Mouse (Mus musculus) stomach, embryonic 14.5 days (tissue): Measurements from ENCODE around the gene Shank1. TPM values are rescaled to one million over a fixed set of nuclear protein-coding genes. Genes with fewer than 3 reads are reported as not detected.

ENCODE experiments used
- ATAC-seq: fragments of 200-750 bp; cut with Nextera tagmentation; 2 replicates; pipeline ENCODE4 v1.8.0; 2017; ENCODE audit warnings: low read depth, moderate TSS enrichment; ENCODE audit not compliant: insufficient number of reproducible peaks, insufficient read depth, low FRiP score
- H3K27ac ChIP-seq: fragments of 300-500 bp; sonication (generic); 2 replicates; pipeline ENCODE4 v1.5.1; 2014; ENCODE audit warnings: mild to moderate bottlenecking, low read length, moderate library complexity, mixed read lengths
- H3K27me3 ChIP-seq: fragments of 300-500 bp; sonication (generic); 2 replicates; pipeline ENCODE4 v1.6.1; 2014; ENCODE audit warnings: low read length, control low read depth, mixed read lengths; ENCODE audit not compliant: control insufficient read depth, insufficient read depth
- H3K36me3 ChIP-seq: fragments of 300-500 bp; sonication (generic); 2 replicates; pipeline ENCODE4 v1.6.1; 2014; ENCODE audit warnings: mild to moderate bottlenecking, control low read depth, low read length, moderate library complexity, mixed read lengths; ENCODE audit not compliant: control insufficient read depth, insufficient read depth
- H3K4me1 ChIP-seq: fragments of 300-500 bp; sonication (generic); 2 replicates; pipeline ENCODE4 v1.6.1; 2014; ENCODE audit warnings: low read length, control low read depth, mixed read lengths; ENCODE audit not compliant: control insufficient read depth, insufficient read depth
- H3K4me2 ChIP-seq: fragments of 300-500 bp; sonication (generic); replicated peaks from 2 replicates; pipeline ENCODE4 v1.6.1; 2014; ENCODE audit warnings: low read depth, low read length, control low read depth
- H3K4me3 ChIP-seq: fragments of 300-500 bp; sonication (generic); 2 replicates; pipeline ENCODE4 v1.5.1; 2014; ENCODE audit warnings: low read depth, low read length, control low read depth
- H3K9ac ChIP-seq: fragments of 300-500 bp; sonication (generic); replicated peaks from 2 replicates; pipeline ENCODE4 v1.6.1; 2014; ENCODE audit warnings: low read depth, mild to moderate bottlenecking, control low read depth, low read length, moderate library complexity, mixed read lengths
- H3K9me3 ChIP-seq: fragments of 300-500 bp; sonication (generic); 2 replicates; pipeline ENCODE4 v1.6.1; 2016; ENCODE audit warnings: low read depth, low read length, control low read depth; ENCODE audit not compliant: control insufficient read depth
- WGBS: fragments of 180-500 bp; shearing (Covaris S2); extraction: QIAGEN DNeasy Blood & Tissue Kit; methylation state at CpG from one replicate; pipeline ENCODE4 v1.1.7; 2014; 5-methylcytosine and 5-hydroxymethylcytosine counted together
- polyA plus RNA-seq: library from polyadenylated mRNA; unstranded; fragments of >200 nt; fragmentation: Nextera tagmentation; extraction: Ambion mirVana; gene quantifications from 2 replicates; pipeline ENCODE4 v1.2.1, GENCODE M21; 2014

Gene Shank1
- polyA plus RNA-seq, 1 experiment from 2014 or later, result 4.5 TPM

DNA sequence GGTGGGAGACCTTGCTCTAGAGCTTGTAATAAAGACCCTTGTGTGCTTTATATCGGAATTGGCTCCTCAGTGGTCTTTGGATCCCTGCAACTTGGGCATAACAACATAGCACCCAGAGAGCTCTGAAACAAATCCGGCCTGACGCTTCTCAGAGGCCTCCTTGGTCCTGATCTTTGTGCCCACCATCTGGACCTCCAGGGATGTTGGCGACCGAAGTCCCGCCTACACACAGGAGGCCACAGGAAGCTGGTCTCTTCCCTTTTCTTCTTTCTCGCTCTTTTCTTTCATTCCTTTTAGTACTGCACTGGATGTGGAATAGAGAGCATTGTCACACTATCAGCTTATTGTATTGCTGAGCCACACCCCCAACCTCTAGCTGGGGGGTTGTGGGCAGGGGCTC is 36.6 kb upstream of the Shank1 start:
- Histone ChIP-seq H3K9ac (no peak overlapping the region), H3K4me3 (no peak overlapping the region), H3K27ac (no peak overlapping the region), H3K9me3 (no peaks in the 10 kb centered on the region), H3K27me3 (0 out of 2 replicates have a peak, but pooled peaks cover 3% of the 10 kb centered on the region), H3K36me3 (no peaks in the 10 kb centered on the region), H3K4me2 (no peak overlapping the region), H3K4me1 (no peaks in the 10 kb centered on the region)
- WGBS, result 75% methylated on average over 7 of the region's 7 CpGs
- ATAC-seq, result no peak

GRCm38 (mm10) chr7:44274096-44274495 is 36.0 kb upstream of the Shank1 start:
- 32% methylated on average over 11 of the region's 11 CpGs for WGBS
- Histone ChIP-seq H3K9me3 (no peaks in the 10 kb centered on the region), H3K36me3 (no peaks in the 10 kb centered on the region), H3K27ac (no peak overlapping the region), H3K4me1 (no peaks in the 10 kb centered on the region), H3K9ac (no peak overlapping the region), H3K4me3 (no peak overlapping the region), H3K27me3 (0 out of 2 replicates have a peak, but pooled peaks cover 3% of the 10 kb centered on the region), H3K4me2 (no peak overlapping the region)
- ATAC-seq, result no peak

GRCm38 (mm10) chr7:44275546-44275945 is 34.5 kb upstream of the Shank1 start:
- Histone ChIP-seq H3K4me1 (no peaks in the 10 kb centered on the region), H3K9me3 (no peaks in the 10 kb centered on the region), H3K27ac (no peak overlapping the region), H3K36me3 (no peaks in the 10 kb centered on the region), H3K4me2 (no peak overlapping the region), H3K27me3 (0 out of 2 replicates have a peak, but pooled peaks cover 3% of the 10 kb centered on the region), H3K4me3 (no peak overlapping the region), H3K9ac (no peak overlapping the region)
- 67% methylated on average over 3 of the region's 3 CpGs for WGBS
- ATAC-seq, result no peak

GRCm38 (mm10) chr7:44276461-44277249 is 33.4 kb upstream of the Shank1 start:
- no peak overlapping the region for H3K4me2 ChIP-seq
- H3K9me3 ChIP-seq, result no peaks in the 10 kb centered on the region
- H3K9ac ChIP-seq, result no peak overlapping the region
- no peaks in the 10 kb centered on the region for H3K4me1 ChIP-seq
- 72% methylated on average over 8 of the region's 10 CpGs for WGBS
- no peaks in the 10 kb centered on the region for H3K36me3 ChIP-seq
- no peak for ATAC-seq
- 0 out of 2 replicates have a peak, but pooled peaks cover 3% of the 10 kb centered on the region for H3K27me3 ChIP-seq
- H3K27ac ChIP-seq, result no peak overlapping the region
- no peak overlapping the region for H3K4me3 ChIP-seq

- Histone ChIP-seq H3K27ac (no peak overlapping the region), H3K9ac (no peak overlapping the region), H3K4me3 (no peak overlapping the region), H3K27me3 (0 out of 2 replicates have a peak, but pooled peaks cover 3% of the 10 kb centered on the region), H3K9me3 (no peaks in the 10 kb centered on the region), H3K4me1 (no peaks in the 10 kb centered on the region), H3K4me2 (no peak overlapping the region), H3K36me3 (no peaks in the 10 kb centered on the region)
- WGBS, result 43% methylated on average over 2 of the region's 2 CpGs
- ATAC-seq, result no peak
Observed at GRCm38 (mm10) chr7:44277250-44277622, 32.8 kb upstream of the Shank1 start.

DNA sequence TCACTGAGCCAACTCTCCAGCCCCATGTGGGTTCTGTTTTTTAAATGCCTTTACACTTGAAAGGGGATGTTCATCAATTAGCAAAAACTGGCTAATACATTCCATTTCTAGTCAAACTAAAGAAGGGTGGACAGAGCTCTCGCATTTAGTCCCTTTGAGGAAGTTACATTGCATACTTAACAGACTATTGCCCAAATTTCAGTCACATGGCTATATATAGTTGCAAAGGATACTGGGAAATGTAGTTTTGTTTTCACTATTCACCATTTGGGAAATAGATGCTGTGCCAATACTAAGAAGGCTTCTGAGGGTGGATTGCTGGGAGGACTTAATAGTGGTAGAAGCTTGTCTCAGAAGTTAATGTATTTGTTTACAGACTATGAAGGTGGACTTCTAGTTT is 29.1 kb upstream of the Shank1 start:
- WGBS, result 70% methylated on average over 1 of the region's 1 CpGs
- no peaks in the 10 kb centered on the region for H3K36me3 ChIP-seq
- no peak for ATAC-seq
- no peaks in the 10 kb centered on the region for H3K4me1 ChIP-seq
- no peaks in the 10 kb centered on the region for H3K27me3 ChIP-seq
- no peak overlapping the region for H3K4me2 ChIP-seq
- H3K9ac ChIP-seq, result no peak overlapping the region
- no peak overlapping the region for H3K4me3 ChIP-seq
- no peak overlapping the region for H3K27ac ChIP-seq
- H3K9me3 ChIP-seq, result no peaks in the 10 kb centered on the region

DNA sequence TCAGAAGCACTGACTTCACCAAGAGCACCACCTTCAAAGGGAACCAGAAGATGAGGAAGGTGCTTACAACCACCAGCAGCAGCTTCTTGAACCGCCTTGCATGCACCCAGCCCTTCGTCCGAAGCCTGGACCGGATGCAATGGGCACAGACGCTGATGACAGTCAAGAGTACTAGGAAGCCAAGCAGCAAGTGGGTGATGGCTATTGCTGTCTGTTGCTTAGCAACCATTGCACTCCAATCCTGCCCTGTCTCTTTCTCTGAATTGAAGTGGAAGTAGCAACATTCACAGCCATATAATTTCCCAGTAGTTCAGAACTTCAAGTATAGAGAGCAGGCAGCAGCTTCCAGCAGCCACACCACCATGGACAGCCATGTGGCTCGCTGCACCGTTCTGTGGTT is 28.5 kb upstream of the Shank1 start:
- ATAC-seq, result no peak
- H3K4me2 ChIP-seq, result no peak overlapping the region
- H3K9ac ChIP-seq, result no peak overlapping the region
- H3K4me3 ChIP-seq, result no peak overlapping the region
- H3K36me3 ChIP-seq, result no peaks in the 10 kb centered on the region
- H3K27me3 ChIP-seq, result no peaks in the 10 kb centered on the region
- no peaks in the 10 kb centered on the region for H3K4me1 ChIP-seq
- H3K9me3 ChIP-seq, result no peaks in the 10 kb centered on the region
- no peak overlapping the region for H3K27ac ChIP-seq
- WGBS, result 86% methylated on average over 7 of the region's 7 CpGs

GRCm38 (mm10) chr7:44287760-44288159 is 22.3 kb upstream of the Shank1 start:
- H3K4me3 ChIP-seq, result no peak overlapping the region
- WGBS, result 44% methylated on average over 7 of the region's 7 CpGs
- no peak overlapping the region for H3K9ac ChIP-seq
- H3K4me2 ChIP-seq, result no peak overlapping the region
- H3K27ac ChIP-seq, result no peak overlapping the region
- H3K36me3 ChIP-seq, result no peaks in the 10 kb centered on the region
- H3K4me1 ChIP-seq, result no peaks in the 10 kb centered on the region
- no peaks in the 10 kb centered on the region for H3K27me3 ChIP-seq
- H3K9me3 ChIP-seq, result no peaks in the 10 kb centered on the region
- no peak for ATAC-seq

DNA sequence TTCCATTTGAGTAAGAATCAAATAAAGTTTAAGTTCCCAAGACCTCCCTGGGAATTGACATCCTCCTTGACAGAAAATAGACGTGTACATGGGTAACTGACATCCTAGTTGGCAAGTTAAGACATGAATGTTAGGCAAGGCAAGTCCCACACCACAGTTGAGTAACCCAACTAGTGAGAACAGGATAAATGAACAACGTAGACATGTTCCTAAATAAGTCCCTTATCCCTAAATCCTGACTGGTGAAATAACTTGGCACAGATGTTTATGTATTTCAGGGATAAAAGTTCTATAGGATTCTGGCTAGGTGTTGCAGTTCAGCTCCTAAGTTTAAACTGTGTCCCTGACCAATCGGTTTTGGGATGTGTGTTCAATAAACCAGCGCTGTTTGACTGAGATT is 19.1 kb upstream of the Shank1 start:
- Histone ChIP-seq H3K36me3 (no peaks in the 10 kb centered on the region), H3K27ac (no peak overlapping the region), H3K4me2 (no peak overlapping the region), H3K9ac (no peak overlapping the region), H3K27me3 (no peaks in the 10 kb centered on the region), H3K9me3 (no peaks in the 10 kb centered on the region), H3K4me3 (no peak overlapping the region), H3K4me1 (no peaks in the 10 kb centered on the region)
- WGBS, result 72% methylated on average over 4 of the region's 4 CpGs
- ATAC-seq, result no peak
